Mouse (Mus musculus) lung, postnatal 36 days (tissue): ENCODE measurements around the gene Rac1.

ENCODE experiments used
- DNase-seq: peaks from one replicate; pipeline ENCODE4 v3.0.0; 2022; ENCODE audit warnings: mixed read lengths

Gene Rac1

GRCm38 (mm10) chr5:143491736-143492135 is 36.1 kb downstream of the Rac1 start:
- DNase-seq, result no peak

GRCm38 (mm10) chr5:143489749-143490342 is 38.0 kb downstream of the Rac1 start:
- peak; percentile 41 for DNase-seq

- DNase-seq, result no peak
Observed at GRCm38 (mm10) chr5:143487998-143488397, 39.8 kb downstream of the Rac1 start.

- DNase-seq, result no peak
Observed at GRCm38 (mm10) chr5:143487193-143487592, 40.6 kb downstream of the Rac1 start.

GRCm38 (mm10) chr5:143484955-143485354 is 42.9 kb downstream of the Rac1 start:
- no peak for DNase-seq

GRCm38 (mm10) chr5:143477901-143478300 is 49.9 kb downstream of the Rac1 start:
- no peak for DNase-seq

GRCm38 (mm10) chr5:143476013-143476412 is 51.8 kb downstream of the Rac1 start:
- no peak for DNase-seq

- peak; percentile 60 for DNase-seq
Observed at GRCm38 (mm10) chr5:143475153-143475844, 52.5 kb downstream of the Rac1 start.

GRCm38 (mm10) chr5:143471953-143472618 is 55.8 kb downstream of the Rac1 start:
- DNase-seq, result peak; percentile 35

- DNase-seq, result no peak
Observed at GRCm38 (mm10) chr5:143471165-143471546, 56.7 kb downstream of the Rac1 start.

- peak; percentile 79 for DNase-seq
Observed at GRCm38 (mm10) chr5:143470421-143471164, 57.2 kb downstream of the Rac1 start.

- no peak for DNase-seq
Observed at GRCm38 (mm10) chr5:143469628-143470027, 58.2 kb downstream of the Rac1 start.

- DNase-seq, result no peak
Observed at GRCm38 (mm10) chr5:143467931-143468330, 59.9 kb downstream of the Rac1 start.

- no peak for DNase-seq
Observed at GRCm38 (mm10) chr5:143466891-143467669, 60.8 kb downstream of the Rac1 start.

GRCm38 (mm10) chr5:143465156-143466085 is 62.4 kb downstream of the Rac1 start:
- DNase-seq, result no peak

- DNase-seq, result no peak
Observed at GRCm38 (mm10) chr5:143464757-143465118, 63.1 kb downstream of the Rac1 start.

GRCm38 (mm10) chr5:143464100-143464756 is 63.6 kb downstream of the Rac1 start, which contains the start of gene Daglb:
Daglb (plus strand) TSS chr5:143464584.
- DNase-seq, result peak; percentile 93

GRCm38 (mm10) chr5:143463671-143464070 is 64.2 kb downstream of the Rac1 start:
- no peak for DNase-seq
